Mouse (Mus musculus): ENCODE data around the gene Gif.

- no peak for TF ChIP-seq CTCF (IDR thresholded peaks at IDR 0.05)
- TF ChIP-seq EP300 (IDR thresholded peaks at IDR 0.05): no peak
These were observed 49.0 kb upstream of the Gif start for GRCm38 (mm10) chr19:11698342-11698741.
